12 mouse cellular contexts compared by ENCODE assay signal in the genomic region with DNA sequence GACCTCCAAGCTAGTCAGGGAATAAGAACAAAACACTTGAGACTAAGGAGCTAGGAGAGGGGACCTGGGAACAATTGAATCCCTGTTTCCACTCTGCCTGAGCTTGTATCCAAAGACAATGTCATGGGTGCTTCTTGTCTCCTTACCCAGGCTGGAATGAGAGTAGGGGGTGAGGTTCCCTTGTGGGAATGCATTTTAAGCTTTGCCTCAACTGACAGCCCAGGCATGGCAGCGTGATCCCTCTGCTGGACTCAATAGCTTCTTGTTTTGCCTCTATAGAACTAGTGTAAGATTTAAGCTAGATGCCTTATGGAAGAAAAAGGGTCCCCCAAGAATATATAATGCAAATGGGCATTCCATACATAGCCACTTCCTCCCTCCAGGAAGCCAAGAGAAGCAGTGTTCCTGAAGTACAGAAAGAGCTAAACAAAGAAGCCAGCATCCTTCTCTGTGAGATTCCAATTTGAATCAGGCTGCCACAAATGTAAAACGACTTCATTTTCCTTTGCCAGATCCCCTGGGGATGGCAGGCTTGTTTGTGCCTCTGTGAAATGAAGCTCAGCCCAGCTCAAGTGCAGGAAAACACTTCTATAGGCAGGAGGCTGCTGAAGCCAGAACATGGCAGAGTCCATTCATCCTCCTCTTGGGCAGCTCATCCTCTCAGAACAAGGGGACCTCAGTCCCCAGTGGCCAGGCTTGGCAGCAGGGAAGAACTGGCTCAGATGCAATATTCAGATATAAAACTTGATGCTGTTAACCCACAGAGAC.
DNase-seq lines count a peak whose midpoint lies in the region; ATAC-seq and TF ChIP-seq lines count a peak whose summit lies in the region.
"Had no signal": no experiment of that assay in that cellular context is flagged by ENCODE, and none has a peak within 500 bp of the region (broad histone marks: within the 10 kb centered on the region; RNA-seq: fewer than 3 reads in every experiment).

No protein-coding gene starts in this region.

- peak; percentile 93 for ATAC-seq in forebrain, postnatal 0 days
- ATAC-seq in midbrain, embryonic 14.5 days (ENCODE audit: low FRiP score, low TSS enrichment) = peak; percentile 40
- ATAC-seq in monocyte, adult 5-6 weeks (replicated peaks; ENCODE audit: insufficient number of reproducible peaks, low FRiP score, low TSS enrichment, poor library complexity, severe bottlenecking) = no peak
- ATAC-seq in inflammation-experienced regulatory T-cells, adult 6 months = no peak
- ATAC-seq: lung, postnatal 0 days had no signal

- no peaks in the 10 kb centered on the region for H3K36me3 ChIP-seq in forebrain, postnatal 0 days (ENCODE audit: insufficient read depth)
- no peaks in the 10 kb centered on the region for H3K36me3 ChIP-seq in midbrain, embryonic 14.5 days (ENCODE audit: control insufficient read depth, insufficient read depth, low read length)

- 6% methylated on average over 2 of the region's 2 CpGs for WGBS in forebrain, postnatal 0 days
- 15% methylated on average over 2 of the region's 2 CpGs for WGBS in midbrain, embryonic 14.5 days

- peak overlapping the region; percentile 35 for H3K27ac ChIP-seq in forebrain, postnatal 0 days (ENCODE audit: low read depth, low read length)
- peak overlapping the region; percentile 33; the same call in 1 of the 2 replicates for H3K27ac ChIP-seq in midbrain, embryonic 14.5 days (replicated peaks; ENCODE audit: low read depth, low read length)
- H3K27ac ChIP-seq: kidney, postnatal 0 days had no signal

- H3K4me1 ChIP-seq in forebrain, postnatal 0 days (ENCODE audit: insufficient read depth) = no peaks in the 10 kb centered on the region; the same call in 1 of the 2 replicates
- H3K4me1 ChIP-seq in midbrain, embryonic 14.5 days (ENCODE audit: control insufficient read depth, insufficient read depth, low read length) = peaks cover 5% of the 10 kb centered on the region

- H3K4me2 ChIP-seq in forebrain, postnatal 0 days (ENCODE audit: low read depth) = no peak overlapping the region
- H3K4me2 ChIP-seq in midbrain, embryonic 14.5 days (ENCODE audit: low read length) = no peak overlapping the region

- peak; percentile 12 for DNase-seq in layer of hippocampus, adult 9-11 months
- DNase-seq in layer of hippocampus, postnatal 25 days (ENCODE audit: extremely low spot score in 1 of 2, low spot score in 1 of 2) = no peak
- peak; percentile 46 for DNase-seq in R1 (ENCODE audit: low read depth, low spot score)
- peak; percentile 72 for DNase-seq in forebrain, postnatal 0 days
- DNase-seq in midbrain, embryonic 14.5 days = peak; percentile 69
- DNase-seq: gastrocnemius, postnatal 14 days; right cerebral cortex, postnatal 14 days had no signal

- H3K27me3 ChIP-seq in forebrain, postnatal 0 days (ENCODE audit: insufficient read depth, low read length) = no peaks in the 10 kb centered on the region
- H3K27me3 ChIP-seq in midbrain, embryonic 14.5 days (ENCODE audit: control insufficient read depth, insufficient read depth, low read length) = no peaks in the 10 kb centered on the region

- no peaks in the 10 kb centered on the region for H3K9me3 ChIP-seq in forebrain, postnatal 0 days (ENCODE audit: low read length)
- H3K9me3 ChIP-seq in midbrain, embryonic 14.5 days (ENCODE audit: control insufficient read depth, low read length) = no peaks in the 10 kb centered on the region

- 0 out of 2 replicates have a peak overlapping the region, but pooled peaks have one; percentile 15 for H3K9ac ChIP-seq in forebrain, postnatal 0 days
- H3K9ac ChIP-seq in midbrain, embryonic 14.5 days (replicated peaks; ENCODE audit: low read length) = no peak overlapping the region

- H3K4me3 ChIP-seq in forebrain, postnatal 0 days (ENCODE audit: low read depth, low read length) = no peak overlapping the region
- no peak overlapping the region for H3K4me3 ChIP-seq in midbrain, embryonic 14.5 days (replicated peaks; ENCODE audit: low read depth, low read length)
- H3K4me3 ChIP-seq: myocyte had no signal

- no peak; the same call in 1 of the 2 replicates for TF ChIP-seq CTCF in forebrain, postnatal 0 days (IDR thresholded peaks at IDR 0.05; ENCODE audit: low read depth)

Comparison
In these comparisons a context has a peak if more than half of its experiments do, and no peak if none do; other contexts are left out.
1. DNase-seq: peak in layer of hippocampus, adult 9-11 months (single experiment), R1 (single experiment), forebrain, postnatal 0 days (single experiment) and midbrain, embryonic 14.5 days (single experiment); none in layer of hippocampus, postnatal 25 days (0 of 2).
2. ATAC-seq: peak in forebrain, postnatal 0 days (single experiment) and midbrain, embryonic 14.5 days (single experiment); none in monocyte, adult 5-6 weeks (single experiment) and inflammation-experienced regulatory T-cells, adult 6 months (single experiment).